In the genomic region with DNA sequence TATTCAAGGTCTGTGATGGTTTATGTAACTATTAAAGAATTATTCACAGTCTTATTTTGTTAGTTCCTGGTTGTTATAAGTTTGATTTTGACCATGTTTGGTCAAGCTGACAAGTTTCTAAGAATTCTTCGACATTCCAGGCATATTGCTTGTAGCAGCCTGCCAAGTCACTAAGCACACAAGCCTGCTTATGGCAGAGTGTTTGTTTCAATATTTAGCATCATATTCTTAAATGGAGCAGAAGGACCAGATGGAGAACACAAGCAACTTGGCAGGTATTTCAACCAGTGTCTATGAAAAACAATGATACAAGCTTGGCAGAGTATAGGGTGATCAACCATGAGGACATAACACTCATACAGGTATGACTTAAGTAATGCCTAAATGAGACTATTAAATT, we compare ENCODE assay signal across 19 mouse cellular contexts. TPM values are rescaled to one million over a fixed set of nuclear protein-coding genes. Genes with fewer than 3 reads are reported as not detected.
DNase-seq lines count a peak whose midpoint lies in the region; ATAC-seq and TF ChIP-seq lines count a peak whose summit lies in the region.
"Had no signal": no experiment of that assay in that cellular context is flagged by ENCODE, and none has a peak within 500 bp of the region (broad histone marks: within the 10 kb centered on the region; RNA-seq: fewer than 3 reads in every experiment).

No protein-coding gene starts in this region.

- H3K9ac ChIP-seq in kidney, postnatal 0 days (ENCODE audit: low read depth, low read length) = no peak overlapping the region
- H3K9ac ChIP-seq: liver, embryonic 12.5 days; neural tube, embryonic 15.5 days; stomach, embryonic 15.5 days had no signal

- no peaks in the 10 kb centered on the region for H3K27me3 ChIP-seq in kidney, postnatal 0 days (ENCODE audit: insufficient read depth, low read length)
- H3K27me3 ChIP-seq in limb, embryonic 10.5 days (ENCODE audit: low read depth, poor library complexity, severe bottlenecking) = no peaks in the 10 kb centered on the region
- H3K27me3 ChIP-seq: liver, embryonic 12.5 days; neural tube, embryonic 15.5 days; stomach, embryonic 15.5 days had no signal

- H3K9me3 ChIP-seq in kidney, postnatal 0 days (replicated peaks; ENCODE audit: low read length) = no peaks in the 10 kb centered on the region
- H3K9me3 ChIP-seq in limb, embryonic 10.5 days (replicated peaks) = no peaks in the 10 kb centered on the region
- H3K9me3 ChIP-seq: liver, embryonic 12.5 days; neural tube, embryonic 15.5 days; stomach, embryonic 15.5 days had no signal

- DNase-seq in kidney, postnatal 0 days (ENCODE audit: low spot score) = peak; percentile 45
- DNase-seq in kidney, adult 9 months = no peak
- peak; percentile 76 for DNase-seq in brain, adult 2 months (ENCODE audit: low read depth, low spot score)
- DNase-seq in cerebellum, adult 11 months = peak; percentile 1
- peak; percentile 26 to 64 for DNase-seq in cerebellum, postnatal 25 days
- DNase-seq in kidney, postnatal 10 days = no peak
- no peak for DNase-seq in limb, embryonic 10.5 days (ENCODE audit: low spot score)
- DNase-seq in lung, postnatal 10 days = no peak
- DNase-seq: adrenal gland, adult 2 months; gastrocnemius, postnatal 10 days; heart, postnatal 14 days; kidney, adult 2 months had no signal

- no peaks in the 10 kb centered on the region for H3K4me1 ChIP-seq in kidney, postnatal 0 days (replicated peaks; ENCODE audit: insufficient read depth, low read length)
- no peaks in the 10 kb centered on the region for H3K4me1 ChIP-seq in limb, embryonic 10.5 days
- H3K4me1 ChIP-seq: liver, embryonic 12.5 days; neural tube, embryonic 15.5 days; stomach, embryonic 15.5 days had no signal

- no peak overlapping the region for H3K27ac ChIP-seq in kidney, postnatal 0 days
- H3K27ac ChIP-seq in limb, embryonic 10.5 days = no peak overlapping the region
- H3K27ac ChIP-seq: layer of hippocampus, adult 2 months; liver, embryonic 12.5 days; neural tube, embryonic 15.5 days; stomach, embryonic 15.5 days had no signal

- no peak for TF ChIP-seq CTCF in kidney, postnatal 0 days (IDR thresholded peaks at IDR 0.05; ENCODE audit: low read depth)

- H3K36me3 ChIP-seq in kidney, postnatal 0 days (ENCODE audit: insufficient read depth, low read length) = no peaks in the 10 kb centered on the region
- no peaks in the 10 kb centered on the region for H3K36me3 ChIP-seq in limb, embryonic 10.5 days
- H3K36me3 ChIP-seq: G1E; liver, embryonic 12.5 days; neural tube, embryonic 15.5 days; stomach, embryonic 15.5 days had no signal

- no peak overlapping the region for H3K4me2 ChIP-seq in kidney, postnatal 0 days (ENCODE audit: low read length)
- H3K4me2 ChIP-seq: liver, embryonic 12.5 days; neural tube, embryonic 15.5 days; stomach, embryonic 15.5 days had no signal

- ATAC-seq in kidney, postnatal 0 days (replicated peaks; ENCODE audit: low FRiP score, low read depth) = no peak
- ATAC-seq: hindbrain, embryonic 16.5 days; liver, embryonic 12.5 days had no signal

- no peak overlapping the region for H3K4me3 ChIP-seq in kidney, postnatal 0 days (replicated peaks; ENCODE audit: low read depth, low read length)
- no peak overlapping the region for H3K4me3 ChIP-seq in limb, embryonic 10.5 days
- H3K4me3 ChIP-seq: layer of hippocampus, adult 2 months; liver, embryonic 12.5 days; neural tube, embryonic 15.5 days; stomach, embryonic 15.5 days had no signal

- 71% methylated on average over 1 of the region's 1 CpGs for WGBS in kidney, postnatal 0 days
- WGBS in limb, embryonic 10.5 days = 98% methylated on average over 1 of the region's 1 CpGs

RNA-seq across cellular contexts. Expression of a gene that starts 55.8 kb away (rescaled TPM):
- polyA plus RNA-seq in kidney, postnatal 0 days (2015; fragmentation: Nextera tagmentation; extraction: Ambion mirVana) = not detected in 2 replicates
- not detected in 2 replicates for polyA plus RNA-seq in limb, embryonic 10.5 days (2016; fragmentation: Nextera tagmentation; extraction: Ambion mirVana)
- polyA plus RNA-seq: adrenal gland, adult 2 months; G1E; hindbrain, embryonic 16.5 days; kidney, adult 2 months; liver, embryonic 12.5 days; lung, embryonic 16.5 days; neural tube, embryonic 15.5 days; stomach, embryonic 15.5 days had no signal

Comparison
In these comparisons a context has a peak if more than half of its experiments do, and no peak if none do; other contexts are left out.
1. DNase-seq: peak in kidney, postnatal 0 days (single experiment), brain, adult 2 months (single experiment), cerebellum, adult 11 months (single experiment) and cerebellum, postnatal 25 days (2 of 2); none in kidney, adult 9 months (single experiment), kidney, postnatal 10 days (single experiment), limb, embryonic 10.5 days (single experiment) and lung, postnatal 10 days (single experiment).